Mouse (Mus musculus): ENCODE measurements around the gene Acox1.

- TF ChIP-seq CTCF (IDR thresholded peaks at IDR 0.05; ENCODE audit: low read depth) (no peak), EP300 (optimal IDR thresholded peaks at IDR 0.05) (no peak)
These were observed 29.9 kb upstream of the Acox1 start for GRCm38 (mm10) chr11:116228699-116229098.

All from stomach, postnatal 0 days (tissue).